Mouse (Mus musculus) liver, embryonic 11.5 days (tissue): ENCODE results near the gene Cd248. TPM values are rescaled to one million over a fixed set of nuclear protein-coding genes. Genes with fewer than 3 reads are reported as not detected.
"Not testable (repeated sequence)": the region's sequence is repeated elsewhere in the genome, so short reads cannot be mapped to it uniquely, and the experiment has no call there.

Experiments used
- ATAC-seq: fragments of 200-750 bp; cut with Nextera tagmentation; replicated peaks from 2 replicates; pipeline ENCODE4 v1.8.0; 2017; ENCODE audit warnings: moderate number of reproducible peaks, mild to moderate bottlenecking, moderate TSS enrichment, moderate library complexity; ENCODE audit not compliant: low FRiP score
- DNase-seq: peaks from one replicate; pipeline ENCODE4 v3.0.0-alpha.2; 2017; ENCODE audit warnings: low spot score
- H3K27ac ChIP-seq: fragments of 300-500 bp; sonication (generic); 2 replicates; pipeline ENCODE4 v1.5.1; 2014; ENCODE audit warnings: mild to moderate bottlenecking, low read depth, low read length, control low read depth
- H3K27me3 ChIP-seq: fragments of 300-500 bp; sonication (generic); replicated peaks from 2 replicates; pipeline ENCODE4 v1.6.1; 2014; ENCODE audit warnings: low read length, mixed read lengths; ENCODE audit not compliant: control insufficient read depth, insufficient read depth
- H3K36me3 ChIP-seq: fragments of 300-500 bp; sonication (generic); 2 replicates; pipeline ENCODE4 v1.6.1; 2014; ENCODE audit warnings: mild to moderate bottlenecking, low read length, moderate library complexity, mixed read lengths; ENCODE audit not compliant: control insufficient read depth, insufficient read depth
- H3K4me1 ChIP-seq: fragments of 300-500 bp; sonication (generic); replicated peaks from 2 replicates; pipeline ENCODE4 v1.6.1; 2014; ENCODE audit warnings: low read length, mixed read lengths; ENCODE audit not compliant: control insufficient read depth, insufficient read depth
- H3K4me2 ChIP-seq: fragments of 300-500 bp; sonication (generic); 2 replicates; pipeline ENCODE4 v1.6.1; 2014; ENCODE audit warnings: mild to moderate bottlenecking, control low read depth, moderate library complexity
- H3K4me3 ChIP-seq: fragments of 300-500 bp; sonication (generic); 2 replicates; pipeline ENCODE4 v1.5.1; 2014; ENCODE audit warnings: low read depth, low read length, control low read depth
- H3K9ac ChIP-seq: fragments of 300-500 bp; sonication (generic); 2 replicates; pipeline ENCODE4 v1.6.1; 2014; ENCODE audit warnings: low read depth, low read length, control low read depth
- H3K9me3 ChIP-seq: fragments of 300-500 bp; sonication (generic); 2 replicates; pipeline ENCODE4 v1.6.1; 2016; ENCODE audit warnings: low read length, inconsistent platforms, mixed read lengths; ENCODE audit not compliant: control insufficient read depth
- WGBS: fragments of 180-500 bp; shearing (Covaris S2); extraction: QIAGEN DNeasy Blood & Tissue Kit; methylation state at CpG from one replicate; pipeline ENCODE4 v1.1.7; 2014; 5-methylcytosine and 5-hydroxymethylcytosine counted together
- polyA plus RNA-seq: library from polyadenylated mRNA; unstranded; fragments of >200 nt; fragmentation: Nextera tagmentation; extraction: Ambion mirVana; gene quantifications from 2 replicates; pipeline ENCODE4 v1.2.1, GENCODE M21; 2014

Gene Cd248
- polyA plus RNA-seq, 1 experiment from 2014 or later, result 28.6 TPM

DNA sequence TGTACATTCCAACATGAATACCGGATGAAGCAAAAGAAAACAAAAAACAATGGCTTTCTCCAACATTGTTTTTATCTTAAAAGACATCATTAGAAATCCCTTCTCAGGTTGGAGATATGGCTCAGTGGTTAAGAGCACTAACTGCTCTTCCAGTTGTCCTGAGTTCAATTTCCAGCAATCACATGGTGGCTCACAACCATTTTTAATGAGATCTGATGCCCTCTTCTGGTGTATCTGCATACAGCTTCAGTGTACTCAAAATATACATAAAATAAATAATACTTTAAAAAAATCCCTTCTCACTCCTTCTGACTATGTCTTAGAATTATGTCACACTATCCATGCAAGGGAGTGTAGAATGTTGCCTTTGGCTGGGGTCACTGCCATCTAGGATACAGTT, 11.4 kb downstream of the Cd248 start:
- H3K4me1 ChIP-seq, result no peaks in the 10 kb centered on the region
- H3K27ac ChIP-seq, result no peak overlapping the region
- H3K27me3 ChIP-seq, result peaks cover 52% of the 10 kb centered on the region
- H3K4me2 ChIP-seq, result no peak overlapping the region
- WGBS, result 88% methylated on average over 1 of the region's 1 CpGs
- no peaks in the 10 kb centered on the region for H3K9me3 ChIP-seq
- H3K9ac ChIP-seq, result no peak overlapping the region
- ATAC-seq (no peak), DNase-seq (no peak)
- H3K4me3 ChIP-seq, result no peak overlapping the region
- no peaks in the 10 kb centered on the region for H3K36me3 ChIP-seq

DNA sequence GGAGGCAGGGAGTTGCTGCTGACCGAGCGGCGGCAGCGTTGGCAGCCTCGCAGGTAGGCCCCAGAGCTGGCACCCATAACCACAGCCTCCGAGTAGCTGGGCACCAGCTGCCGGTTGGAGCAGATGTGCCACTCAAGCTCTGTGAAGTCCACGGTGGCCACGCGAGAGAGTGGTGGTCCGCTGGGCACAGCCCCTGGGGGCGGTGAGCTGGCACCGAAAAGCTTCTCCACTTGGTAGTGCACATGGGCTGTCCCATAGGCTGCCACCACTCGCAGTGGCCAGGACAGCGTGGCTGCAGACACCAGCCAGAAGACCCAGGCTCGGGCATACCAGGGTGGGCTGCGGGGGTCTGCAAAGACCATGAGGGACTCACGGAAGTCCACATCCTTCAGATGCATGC, 14.1 kb downstream of the Cd248 start:
- Histone ChIP-seq H3K9ac (no peak overlapping the region), H3K36me3 (no peaks in the 10 kb centered on the region), H3K27me3 (peaks cover 71% of the 10 kb centered on the region), H3K4me3 (no peak overlapping the region), H3K4me1 (peaks cover 4% of the 10 kb centered on the region; the same call in 1 of the 2 replicates), H3K9me3 (no peaks in the 10 kb centered on the region), H3K4me2 (no peak overlapping the region), H3K27ac (no peak overlapping the region)
- DNase-seq (peak; percentile 32), ATAC-seq (no peak)
- WGBS, result 55% methylated on average over 18 of the region's 18 CpGs

DNA sequence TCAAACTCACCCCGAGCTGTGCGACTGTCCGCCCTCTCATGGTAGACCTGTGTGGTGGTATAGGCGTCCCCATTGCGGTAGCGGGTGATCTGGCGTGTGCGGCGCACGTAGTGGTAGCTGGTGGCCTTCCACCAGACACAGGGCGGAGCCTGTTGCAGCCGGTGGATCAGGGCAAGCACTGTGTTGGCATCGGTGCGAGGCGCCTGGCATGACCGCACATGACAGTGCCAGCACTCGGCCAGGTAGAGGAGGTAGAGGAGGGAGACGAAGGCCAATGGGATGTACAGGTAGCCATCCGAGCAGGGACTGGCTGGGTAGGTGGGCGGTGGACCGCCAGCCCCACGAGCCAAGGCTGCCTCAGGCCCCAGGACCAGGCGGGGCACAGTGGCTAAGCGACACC, 14.7 kb downstream of the Cd248 start:
- no peak for DNase-seq
- H3K9me3 ChIP-seq, result no peaks in the 10 kb centered on the region
- no peak for ATAC-seq
- H3K36me3 ChIP-seq, result no peaks in the 10 kb centered on the region
- peaks cover 6% of the 10 kb centered on the region for H3K4me1 ChIP-seq
- H3K27ac ChIP-seq, result no peak overlapping the region
- WGBS, result 52% methylated on average over 24 of the region's 24 CpGs
- peaks cover 71% of the 10 kb centered on the region for H3K27me3 ChIP-seq
- no peak overlapping the region for H3K4me2 ChIP-seq
- no peak overlapping the region for H3K9ac ChIP-seq
- no peak overlapping the region for H3K4me3 ChIP-seq

DNA sequence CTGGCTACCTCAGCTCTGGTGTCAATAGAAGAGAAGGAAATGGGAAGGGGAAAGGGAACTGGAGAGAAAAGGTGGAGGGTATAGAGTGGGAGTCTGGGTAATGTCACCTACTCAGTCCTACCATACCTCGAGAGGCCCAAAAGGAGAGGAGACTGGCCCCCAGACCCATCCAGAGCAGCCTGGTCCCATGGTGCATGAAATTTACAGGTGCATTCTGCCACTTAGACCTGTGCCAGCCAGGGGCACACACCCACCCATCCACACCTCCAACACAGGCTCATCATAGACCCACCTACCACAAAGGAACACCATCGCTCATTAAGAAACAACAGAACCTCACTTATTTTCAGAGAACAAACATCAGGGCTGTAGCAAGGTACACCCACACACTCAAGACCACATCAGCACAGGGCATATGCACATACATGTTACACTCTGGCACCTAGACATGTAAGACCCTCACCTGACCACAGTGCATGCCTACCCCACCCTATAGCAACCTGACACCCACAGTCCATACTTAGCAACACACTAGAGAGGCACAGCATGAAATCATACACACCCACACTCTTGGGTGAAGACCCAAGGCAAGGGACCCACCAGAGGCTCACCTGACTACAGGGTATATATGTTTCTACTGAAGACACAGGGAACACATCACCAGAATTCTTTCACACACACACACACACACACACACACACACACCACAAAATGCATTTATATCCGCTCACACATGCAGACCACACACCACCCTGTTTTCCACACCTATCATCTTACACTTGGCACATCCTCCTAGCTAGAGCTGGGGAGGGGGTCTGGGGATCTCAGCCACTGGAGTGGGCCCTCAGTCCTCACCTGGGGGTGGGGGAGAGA, 16.3 kb downstream of the Cd248 start:
- H3K9me3 ChIP-seq, result no peaks in the 10 kb centered on the region
- no peak for ATAC-seq
- peaks cover 68% of the 10 kb centered on the region for H3K27me3 ChIP-seq
- H3K27ac ChIP-seq, result no peak overlapping the region
- DNase-seq, result peak; percentile 31
- peak overlapping the region; percentile 71 for H3K4me2 ChIP-seq
- 63% methylated on average over 3 of the region's 3 CpGs for WGBS
- H3K4me3 ChIP-seq, result peak overlapping the region; percentile 54
- peaks cover 12% of the 10 kb centered on the region for H3K4me1 ChIP-seq
- no peaks in the 10 kb centered on the region for H3K36me3 ChIP-seq
- no peak overlapping the region for H3K9ac ChIP-seq

DNA sequence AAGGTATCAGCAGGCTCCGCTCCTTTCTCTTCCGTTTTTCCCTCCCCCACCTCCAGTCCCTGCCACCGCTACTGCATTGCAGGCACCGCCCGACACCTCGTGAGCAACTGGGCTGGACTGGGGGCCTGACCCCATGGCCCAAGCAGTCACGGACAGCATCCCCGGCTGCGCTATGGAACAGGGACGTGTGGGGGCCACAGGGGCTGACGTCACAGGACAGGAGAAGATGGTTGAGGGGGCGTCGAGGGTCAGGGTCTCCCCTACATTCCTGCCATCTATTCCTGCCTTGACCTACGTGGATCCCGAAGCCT, 16.9 kb downstream of the Cd248 start:
- ATAC-seq, result no peak
- Histone ChIP-seq H3K4me2 (peak overlapping the region; percentile 71), H3K4me1 (peaks cover 14% of the 10 kb centered on the region), H3K36me3 (no peaks in the 10 kb centered on the region), H3K9ac (no peak overlapping the region), H3K27me3 (peaks cover 67% of the 10 kb centered on the region), H3K9me3 (no peaks in the 10 kb centered on the region), H3K4me3 (peak overlapping the region; percentile 54), H3K27ac (no peak overlapping the region)
- DNase-seq, result no peak
- WGBS, result 5% methylated on average over 15 of the region's 15 CpGs

DNA sequence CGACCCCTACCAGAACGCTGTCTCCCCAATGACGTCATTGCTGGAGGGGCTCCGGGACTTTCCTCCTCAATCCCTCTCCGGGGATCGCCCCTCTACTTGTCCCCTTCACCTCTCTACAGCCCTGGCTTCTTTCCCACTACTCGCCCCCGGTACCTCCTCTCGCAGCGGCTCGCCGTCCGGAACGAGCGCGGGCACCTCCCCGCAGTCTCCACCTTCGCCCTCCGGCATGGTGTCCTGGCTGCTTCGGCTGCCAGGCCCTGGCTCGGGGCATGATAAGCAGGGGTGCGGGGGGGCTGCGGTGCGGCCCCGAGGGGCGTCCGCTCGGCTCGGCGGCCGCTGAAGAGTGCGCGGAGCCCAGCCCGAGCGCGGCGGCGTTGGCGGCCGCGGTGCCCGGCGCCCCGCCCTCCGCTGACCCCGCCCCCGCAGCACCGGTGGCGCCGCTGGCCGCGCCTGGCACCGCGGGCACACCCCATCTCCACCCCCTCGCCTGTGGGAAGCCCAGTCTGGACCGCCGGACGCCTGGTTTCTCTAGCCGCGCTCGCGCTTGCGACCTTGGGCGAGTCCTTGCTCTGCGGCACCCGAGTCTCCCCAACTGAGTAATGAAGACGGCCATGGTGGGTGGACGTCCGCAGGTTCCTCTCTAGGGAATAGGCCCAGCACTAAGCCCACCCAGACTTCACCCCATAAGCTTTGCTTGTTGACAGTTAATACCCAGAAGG, 17.4 kb downstream of the Cd248 start, which contains the start of gene Tmem151a:
TSS of gene Tmem151a (minus strand) at position 387 of the 719 bp plus-strand sequence.
- peaks cover 62% of the 10 kb centered on the region for H3K27me3 ChIP-seq
- H3K4me3 ChIP-seq, result peak within 1 kb of the TSS; percentile 54
- 1% methylated on average over 69 of the region's 69 CpGs for WGBS
- H3K9me3 ChIP-seq, result no peaks in the 10 kb centered on the region
- ATAC-seq (no peak), DNase-seq (peak; percentile 37)
- H3K4me2 ChIP-seq, result peak within 1 kb of the TSS; percentile 71
- peaks cover 14% of the 10 kb centered on the region for H3K4me1 ChIP-seq
- no peak within 1 kb of the TSS for H3K9ac ChIP-seq
- H3K36me3 ChIP-seq, result peaks cover under 1% of the 10 kb centered on the region; the same call in 1 of the 2 replicates
- H3K27ac ChIP-seq, result no peak within 1 kb of the TSS

DNA sequence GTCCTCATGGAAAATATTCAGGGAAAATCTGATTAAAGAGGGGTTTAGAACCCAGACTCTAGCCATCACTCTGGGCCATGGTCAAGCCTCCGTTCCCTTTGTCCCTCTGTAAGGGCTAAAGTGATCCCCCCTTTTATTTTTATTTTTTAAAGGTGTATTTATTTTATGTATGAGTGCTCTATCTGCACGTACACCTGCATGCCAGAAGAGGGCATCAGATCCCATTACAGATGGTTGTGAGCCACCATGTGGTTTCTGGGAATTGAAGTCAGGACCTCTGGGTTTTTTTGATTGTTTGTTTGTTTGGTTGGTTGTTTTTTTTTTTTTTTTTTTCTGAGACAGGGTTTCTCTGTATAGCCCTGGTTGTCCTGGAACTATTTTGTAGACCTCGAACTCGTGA, 18.7 kb downstream of the Cd248 start:
- H3K27ac ChIP-seq, H3K4me3 ChIP-seq, H3K9me3 ChIP-seq, H3K4me2 ChIP-seq, ATAC-seq, DNase-seq, H3K36me3 ChIP-seq, H3K9ac ChIP-seq: not testable (repeated sequence)
- 45% methylated on average over 4 of the region's 4 CpGs for WGBS
- H3K27me3 ChIP-seq, result peaks cover 50% of the 10 kb centered on the region
- peaks cover 14% of the 10 kb centered on the region for H3K4me1 ChIP-seq

DNA sequence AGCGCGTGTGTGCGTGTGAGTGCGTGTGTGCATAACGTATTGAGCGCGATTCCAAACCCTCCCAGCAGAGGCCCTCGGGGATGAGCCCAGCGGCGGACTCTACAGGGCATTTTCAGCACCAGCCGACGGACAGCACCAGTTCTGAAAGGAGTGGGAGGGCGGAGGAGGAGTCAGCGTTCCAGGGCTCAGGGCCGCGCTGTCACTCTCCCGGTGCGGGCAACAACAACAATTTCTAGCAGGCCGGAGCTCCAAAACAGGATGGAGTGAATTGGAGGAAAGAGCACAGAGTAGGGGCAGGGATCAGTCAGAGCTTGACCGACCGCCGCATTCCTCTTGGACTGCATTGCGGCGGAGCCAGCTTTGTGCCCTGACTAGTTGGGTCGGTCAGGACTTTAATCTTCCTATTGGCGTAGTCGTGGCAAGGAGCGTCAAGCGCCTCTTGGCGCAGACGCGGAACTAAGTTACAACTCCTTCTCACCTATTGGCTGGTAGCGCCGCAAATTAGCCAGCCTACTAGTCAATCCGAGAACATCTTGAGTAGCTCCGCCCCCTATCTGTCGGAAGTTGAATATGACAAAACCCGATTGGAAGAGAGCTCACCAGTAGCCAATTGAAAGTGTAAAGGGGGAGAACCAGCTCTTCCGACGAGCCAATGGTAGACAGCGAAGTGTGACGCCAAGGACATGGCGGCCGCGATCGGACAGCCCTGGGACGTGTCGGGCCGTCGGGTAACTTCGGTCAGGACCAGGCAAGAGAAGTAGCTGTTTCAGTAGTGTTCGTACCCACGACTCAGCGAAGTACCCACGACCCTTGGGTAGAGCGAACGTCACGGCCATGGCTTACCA, 20.2 kb downstream of the Cd248 start, which contains the start of gene Yif1a:
TSS of gene Yif1a (plus strand) at position 655 of the 845 bp plus-strand sequence.
- WGBS, result under 1% methylated on average over 58 of the region's 58 CpGs
- no peaks in the 10 kb centered on the region for H3K9me3 ChIP-seq
- peak within 1 kb of the TSS; percentile 79 for H3K9ac ChIP-seq
- peak; percentile 93 for DNase-seq
- H3K27ac ChIP-seq, result peak within 1 kb of the TSS; percentile 68
- H3K27me3 ChIP-seq, result peaks cover 34% of the 10 kb centered on the region
- H3K4me2 ChIP-seq, result peak within 1 kb of the TSS; percentile 88
- peaks cover 9% of the 10 kb centered on the region for H3K36me3 ChIP-seq
- peak; percentile 93 for ATAC-seq
- H3K4me3 ChIP-seq, result peak within 1 kb of the TSS; percentile 79
- peaks cover 14% of the 10 kb centered on the region for H3K4me1 ChIP-seq
